Mouse (Mus musculus) CH12.LX (cell line): ENCODE data around the gene Rps2. TPM values are rescaled to one million over a fixed set of nuclear protein-coding genes. Genes with fewer than 3 reads are reported as not detected.
"Not testable (repeated sequence)": the region's sequence is repeated elsewhere in the genome, so short reads cannot be mapped to it uniquely, and the experiment has no call there.

Experiments used
- DNase-seq: peaks from one replicate; pipeline ENCODE4 v3.0.0-alpha.2; 2013; ENCODE audit errors: extremely low read depth
- H3K27ac ChIP-seq: 2 replicates; pipeline ENCODE4 v1.5.1; 2012; ENCODE audit warnings: low read depth, mild to moderate bottlenecking, control low read depth, moderate library complexity; ENCODE audit not compliant: insufficient read depth
- H3K27me3 ChIP-seq: replicated peaks from 2 replicates; pipeline ENCODE3; 2012; ENCODE audit warnings: inconsistent platforms
- H3K36me3 ChIP-seq, 2 experiments: replicated peaks in 1 of 2; 2 replicates each; pipeline versions ENCODE3 to v1.6.1; 2012; ENCODE audit warnings: inconsistent platforms in 1 of 2, low read length in 1 of 2, mild to moderate bottlenecking in 1 of 2, mixed read lengths in 1 of 2, moderate library complexity in 1 of 2; ENCODE audit not compliant: control insufficient read depth in 1 of 2, insufficient read depth in 1 of 2
- H3K4me1 ChIP-seq, 2 experiments: 2 replicates each; pipeline ENCODE4 v1.6.1; 2012; ENCODE audit warnings: inconsistent platforms in 1 of 2, moderate library complexity in 1 of 2; ENCODE audit not compliant: insufficient read depth in 2 of 2, control insufficient read depth in 1 of 2
- H3K4me2 ChIP-seq: 2 replicates; pipeline ENCODE4 v1.6.1; 2012; ENCODE audit warnings: low read depth, mild to moderate bottlenecking, control low read depth; ENCODE audit not compliant: poor library complexity, insufficient read depth, severe bottlenecking
- H3K4me3 ChIP-seq, 3 experiments: fragments of 150-350 bp in 1 of 3; sonication (generic) in 1 of 3; replicated peaks in 1 of 3; 2 replicates each; pipeline versions ENCODE3 to v1.5.1; 2011 to 2012; ENCODE audit warnings: low read depth in 2 of 3, low read length in 2 of 3, mild to moderate bottlenecking in 2 of 3, moderate library complexity in 2 of 3, control low read depth in 1 of 3, improper control_type of control experiment in 1 of 3, inconsistent platforms in 1 of 3, mixed read lengths in 1 of 3; ENCODE audit not compliant: poor library complexity in 1 of 3
- H3K79me2 ChIP-seq: replicated peaks from 2 replicates; pipeline ENCODE4 v1.6.1; 2012; ENCODE audit warnings: mild to moderate bottlenecking, moderate library complexity; ENCODE audit not compliant: control insufficient read depth, poor library complexity, insufficient read depth, severe bottlenecking; ENCODE audit errors: extremely low read depth
- H3K9ac ChIP-seq: 2 replicates; pipeline ENCODE4 v1.6.1; 2012; ENCODE audit warnings: low read depth, mild to moderate bottlenecking, control low read depth, moderate library complexity; ENCODE audit not compliant: insufficient read depth
- H3K9me3 ChIP-seq: replicated peaks from 2 replicates; pipeline ENCODE3; 2012; ENCODE audit warnings: low read length, inconsistent platforms, mixed read lengths
- CTCF ChIP-seq, 2 experiments: IDR thresholded peaks in 1 of 2; conservative IDR thresholded peaks in 1 of 2; 2 replicates each; pipeline ENCODE4 v1.5.1; 2011 to 2012; ENCODE audit warnings: low read depth in 2 of 2, low read length in 2 of 2, improper control_type of control experiment in 1 of 2, inconsistent platforms in 1 of 2, mild to moderate bottlenecking in 1 of 2, moderate library complexity in 1 of 2
- E2F4 ChIP-seq: IDR thresholded peaks from 2 replicates; pipeline ENCODE4 v1.6.1; 2011; ENCODE audit warnings: low read depth, low read length, improper control_type of control experiment; ENCODE audit not compliant: insufficient replicate concordance
- ELF1 ChIP-seq: IDR thresholded peaks from 2 replicates; pipeline ENCODE4 v1.6.1; 2014; ENCODE audit warnings: low read depth, mild to moderate bottlenecking, inconsistent platforms, low read length, improper control_type of control experiment
- HCFC1 ChIP-seq: IDR thresholded peaks from 2 replicates; pipeline ENCODE4 v1.6.1; 2012; ENCODE audit warnings: low read depth, mild to moderate bottlenecking, inconsistent platforms, low read length, improper control_type of control experiment
- IRF4 ChIP-seq: IDR thresholded peaks from 2 replicates; pipeline ENCODE4 v1.6.1; 2014; ENCODE audit warnings: low read depth, mild to moderate bottlenecking, inconsistent platforms, low read length, improper control_type of control experiment
- JUN ChIP-seq: IDR thresholded peaks from 2 replicates; pipeline ENCODE4 v1.6.1; 2011; ENCODE audit warnings: low read depth, mild to moderate bottlenecking, low read length, improper control_type of control experiment, moderate library complexity; ENCODE audit not compliant: insufficient read depth
- JUND ChIP-seq: conservative IDR thresholded peaks from 2 replicates; pipeline ENCODE4 v1.6.1; 2011; ENCODE audit warnings: low read depth, low read length, improper control_type of control experiment
- MAZ ChIP-seq: IDR thresholded peaks from 2 replicates; pipeline ENCODE4 v1.6.1; 2012; ENCODE audit warnings: low read depth, mild to moderate bottlenecking, inconsistent platforms, low read length, improper control_type of control experiment, moderate library complexity
- MXI1 ChIP-seq: IDR thresholded peaks from 2 replicates; pipeline ENCODE4 v1.6.1; 2011; ENCODE audit warnings: mild to moderate bottlenecking, low read depth, low read length, improper control_type of control experiment
- MYC ChIP-seq: IDR thresholded peaks from 2 replicates; pipeline ENCODE4 v1.6.1; 2011; ENCODE audit warnings: low read depth, mild to moderate bottlenecking, improper control_type of control experiment, low read length
- NRF1 ChIP-seq: IDR thresholded peaks from 2 replicates; pipeline ENCODE4 v1.6.1; 2014; ENCODE audit warnings: low read depth, mild to moderate bottlenecking, inconsistent platforms, low read length, improper control_type of control experiment, moderate library complexity
- POLR2A ChIP-seq: IDR thresholded peaks from 2 replicates; pipeline ENCODE4 v1.6.1; 2011; ENCODE audit warnings: low read depth, mild to moderate bottlenecking, improper control_type of control experiment, low read length
- RAD21 ChIP-seq: IDR thresholded peaks from 2 replicates; pipeline ENCODE4 v1.6.1; 2011; ENCODE audit warnings: low read depth, mild to moderate bottlenecking, low read length, improper control_type of control experiment, moderate library complexity
- SIN3A ChIP-seq: IDR thresholded peaks from 2 replicates; pipeline ENCODE4 v1.6.1; 2012; ENCODE audit warnings: low read length, improper control_type of control experiment, inconsistent platforms
- ZMIZ1 ChIP-seq: IDR thresholded peaks from 2 replicates; pipeline ENCODE4 v1.6.1; 2012; ENCODE audit warnings: low read depth, mild to moderate bottlenecking, inconsistent platforms, low read length, improper control_type of control experiment
- dilution Hi-C: fragments of 300-500 bp; cut with MboI; formaldehyde crosslinking; loops from 2 replicates; pipeline ENCODE4 v1.14.3; 2020; ENCODE audit warnings: low sequenced_read_pairs; ENCODE audit not compliant: extremely low pct_unique_long_range_greater_than_20kb, extremely low pct_ligation_motif_present
- in situ Hi-C: fragments of 300-500 bp; cut with MboI; formaldehyde crosslinking; loops from 3 replicates; pipeline ENCODE4 v1.14.3; 2019; ENCODE audit warnings: low sequenced_read_pairs, low pct_ligation_motif_present, low pct_unique_long_range_greater_than_20kb, mixed read lengths
- polyA plus RNA-seq: library from polyadenylated mRNA; unstranded; fragments of >175 nt; gene quantifications from 2 replicates; pipeline ENCODE4 v1.2.1, GENCODE M21; 2012; ENCODE audit warnings: low read depth; ENCODE audit not compliant: insufficient read length
- total RNA-seq, 2 experiments: library from RNA; depleted of rRNA; stranded (reverse); fragments of 300-350 nt in 1 of 2; fragments of >200 nt in 1 of 2; gene quantifications; 2 replicates each; pipeline ENCODE4 v1.2.3; 2012 to 2014

Gene Rps2
- total and polyA plus RNA-seq, 3 experiments = 2,057 to 6,050 (median 5,410) TPM

DNA sequence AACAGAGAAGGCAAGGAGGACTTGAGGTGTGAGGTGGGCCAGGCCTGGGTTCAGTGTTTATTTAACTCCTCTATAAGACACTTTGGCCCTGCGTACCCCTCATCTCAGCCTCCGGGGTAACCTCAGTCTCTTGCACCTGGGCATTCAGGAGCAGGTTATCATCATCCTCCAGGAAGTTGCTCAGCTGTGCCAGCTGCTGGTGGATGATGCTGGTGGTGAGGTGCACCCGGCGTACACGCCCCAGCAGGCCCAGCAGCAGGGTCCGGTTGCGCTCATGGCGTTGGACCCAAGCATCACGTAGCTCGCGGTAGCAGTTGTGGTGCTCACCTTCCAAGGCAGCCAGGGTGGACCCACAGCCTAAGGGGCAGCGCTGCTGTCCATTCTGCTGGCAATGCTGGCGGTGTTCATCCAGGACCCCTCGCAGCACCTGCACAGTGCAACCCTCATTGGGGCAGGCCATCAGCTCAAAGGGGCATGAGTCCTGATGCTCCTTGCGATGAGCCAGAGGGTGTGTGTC lies 1.7 kb upstream of the Rps2 start:
- Histone ChIP-seq H3K79me2 (peaks cover 23% of the 10 kb centered on the region), H3K27me3 (no peaks in the 10 kb centered on the region), H3K9ac (no peak overlapping the region), H3K4me2 (no peak overlapping the region), H3K36me3 (peaks cover 22 to 44% of the 10 kb centered on the region in 2 experiments), H3K27ac (no peak overlapping the region), H3K4me1 (peaks cover 0 to 16% of the 10 kb centered on the region in 2 experiments; a peak in 3 of 4 replicates), H3K4me3 (no peak overlapping the region), H3K9me3 (no peaks in the 10 kb centered on the region)
- dilution Hi-C loops = no loop called here
- no peak for DNase-seq
- in situ Hi-C loops = no loop called here
- TF ChIP-seq RAD21 (no peak), NRF1 (no peak), IRF4 (no peak), ELF1 (no peak), E2F4 (no peak), HCFC1 (no peak), SIN3A (no peak), CTCF (conservative IDR thresholded peaks at IDR 0.05 in 1 of 2, IDR thresholded peaks at IDR 0.05 in 1 of 2; ENCODE audit: low read depth in 2 of 2, low read length in 2 of 2) (no peak), JUND (no peak), JUN (no peak), MXI1 (no peak), MAZ (no peak), ZMIZ1 (no peak), POLR2A (no peak; the same call in 1 of the 2 replicates)

DNA sequence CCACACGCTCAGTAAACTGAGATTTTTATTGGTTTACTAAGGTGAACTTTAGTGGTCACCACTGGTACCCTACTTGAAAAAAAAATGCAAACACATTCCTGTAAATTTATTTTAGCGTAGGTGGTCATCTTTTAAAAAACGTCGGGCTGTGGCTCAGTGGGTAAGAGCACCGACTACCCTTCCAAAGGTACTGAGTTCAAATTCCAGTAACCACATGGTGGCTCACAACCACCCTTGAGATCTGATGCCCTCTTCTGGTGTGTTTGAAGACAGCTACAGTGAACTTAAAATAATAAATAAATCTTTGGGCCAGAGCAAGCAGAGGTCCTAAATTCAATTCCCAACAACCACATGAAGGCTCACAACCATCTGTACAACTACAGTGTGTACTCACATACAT lies 1.0 kb downstream of the Rps2 start:
- H3K27ac ChIP-seq = not testable (repeated sequence)

More for the DNA sequence above, 1.0 kb downstream of the Rps2 start:
- DNase-seq, dilution Hi-C loops, in situ Hi-C loops, H3K9me3 ChIP-seq, H3K27me3 ChIP-seq: not testable (repeated sequence)
- peak overlapping the region; percentile 98 for H3K9ac ChIP-seq
- H3K36me3 ChIP-seq = peaks cover 35 to 58% of the 10 kb centered on the region in 2 experiments
- H3K79me2 ChIP-seq = peaks cover 45% of the 10 kb centered on the region
- H3K4me2 ChIP-seq = peak overlapping the region; percentile 92
- H3K4me1 ChIP-seq = peaks cover 5 to 26% of the 10 kb centered on the region in 2 experiments; a peak in 3 of 4 replicates
- H3K4me3 ChIP-seq = peak overlapping the region; percentile 70 to 92 (median 78)
- peak; percentile 75; the same call in 1 of the 2 replicates for TF ChIP-seq MYC
- TF ChIP-seq CTCF (conservative IDR thresholded peaks at IDR 0.05 in 1 of 2, IDR thresholded peaks at IDR 0.05 in 1 of 2; ENCODE audit: low read depth in 2 of 2, low read length in 2 of 2) = peak in 1 of 2 experiments; percentile 26; a peak in 1 of 4 replicates
- peak; percentile 16; the same call in 1 of the 2 replicates for TF ChIP-seq SIN3A
